ENCODE assay signal across 9 mouse cellular contexts in the genomic region with DNA sequence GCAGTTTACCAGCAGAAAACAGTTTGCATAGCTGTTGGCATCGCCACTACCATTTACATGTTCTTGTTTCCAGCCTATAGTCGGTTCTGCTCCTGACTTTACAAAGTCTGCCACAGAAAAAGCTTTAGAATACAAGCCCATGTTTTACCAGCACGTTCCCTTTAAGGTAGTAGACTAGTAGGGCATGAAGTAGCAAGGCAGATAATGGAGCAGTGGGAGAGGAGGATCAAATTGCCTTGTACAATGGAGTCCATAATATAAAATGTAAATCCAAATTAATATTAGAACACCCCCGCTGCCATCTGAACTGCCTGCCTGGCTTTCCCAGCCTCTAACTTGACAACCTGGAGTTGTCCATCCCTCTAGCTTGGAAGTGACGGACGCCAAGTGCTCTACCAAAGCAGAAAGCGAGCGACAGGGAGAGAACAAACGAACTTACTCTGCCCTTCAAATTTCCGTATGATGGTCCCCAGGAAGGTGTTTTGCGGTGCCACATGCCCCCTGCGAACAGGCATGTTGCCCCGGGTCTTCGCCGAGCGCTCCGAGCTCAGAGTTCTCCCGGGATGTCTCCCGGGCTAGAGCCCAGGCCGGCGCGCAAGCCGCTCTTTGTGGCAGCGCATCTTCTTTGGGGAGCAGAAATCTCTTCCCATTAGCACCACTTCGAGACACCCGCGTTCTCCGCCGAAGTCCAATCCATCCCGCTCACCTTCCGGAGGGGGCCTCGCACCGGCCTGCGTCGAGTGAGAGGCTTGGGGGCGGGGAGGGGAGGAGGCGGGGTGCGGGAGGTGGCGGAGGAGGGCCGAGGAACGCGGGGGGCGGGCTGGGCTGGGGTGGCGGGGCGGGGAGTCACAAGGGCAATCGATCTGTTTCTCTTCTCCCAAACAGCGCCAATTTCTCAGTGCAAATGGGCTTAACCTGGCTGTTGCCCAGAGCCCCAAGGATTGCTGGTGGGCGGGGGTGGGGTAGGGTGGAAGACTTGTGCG. TPM values are rescaled to one million over a fixed set of nuclear protein-coding genes. Genes with fewer than 3 reads are reported as not detected.
DNase-seq lines count a peak whose midpoint lies in the region; ATAC-seq and TF ChIP-seq lines count a peak whose summit lies in the region.
"Had no signal": no experiment of that assay in that cellular context is flagged by ENCODE, and none has a peak within 500 bp of the region (broad histone marks: within the 10 kb centered on the region; RNA-seq: fewer than 3 reads in every experiment).

A gene (minus strand): TSS at position 725 of the 983 bp plus-strand sequence.

- H3K4me1 ChIP-seq in heart, embryonic 10.5 days = peaks cover 6% of the 10 kb centered on the region; the same call in 1 of the 2 replicates
- no peaks in the 10 kb centered on the region for H3K4me1 ChIP-seq in heart, adult 2 months (ENCODE audit: control insufficient read depth, insufficient read depth, low read length)
- H3K4me1 ChIP-seq in bone marrow macrophage, adult 2 months (ENCODE audit: control insufficient read depth, insufficient read depth, low read length) = 0 out of 2 replicates have a peak, but pooled peaks cover 2% of the 10 kb centered on the region
- peaks cover 3% of the 10 kb centered on the region; the same call in 1 of the 2 replicates for H3K4me1 ChIP-seq in forebrain, postnatal 0 days (ENCODE audit: insufficient read depth)
- peaks cover 18% of the 10 kb centered on the region for H3K4me1 ChIP-seq in midbrain, embryonic 16.5 days (ENCODE audit: control insufficient read depth, insufficient read depth, low read length)

- peak within 1 kb of the TSS; percentile 70 for H3K4me3 ChIP-seq in heart, embryonic 10.5 days
- no peak within 1 kb of the TSS for H3K4me3 ChIP-seq in heart, adult 2 months
- peak within 1 kb of the TSS; percentile 23 for H3K4me3 ChIP-seq in bone marrow macrophage, adult 2 months (ENCODE audit: insufficient read depth, low read length)
- H3K4me3 ChIP-seq in forebrain, postnatal 0 days (ENCODE audit: low read depth, low read length) = peak within 1 kb of the TSS; percentile 70
- peak within 1 kb of the TSS; percentile 68 for H3K4me3 ChIP-seq in left cerebral cortex, adult 2 months
- H3K4me3 ChIP-seq in midbrain, embryonic 16.5 days (ENCODE audit: low read depth, low read length) = peak within 1 kb of the TSS; percentile 71

- DNase-seq in heart, embryonic 10.5 days (ENCODE audit: low spot score) = peak; percentile 72
- DNase-seq in heart, adult 2 months = no peak
- DNase-seq in forebrain, postnatal 0 days = peak; percentile 74
- peak; percentile 39 to 58 for DNase-seq in left cerebral cortex, adult 2 months (ENCODE audit: extremely low spot score in 1 of 2, low spot score in 2 of 2)
- DNase-seq in urinary bladder, postnatal 25 days (ENCODE audit: low spot score) = no peak
- no peak for DNase-seq in thymus, adult 18-20 months

- H3K79me2 ChIP-seq in heart, adult 2 months (replicated peaks; ENCODE audit: control insufficient read depth, insufficient read depth, low read length) = no peaks in the 10 kb centered on the region

- H3K36me3 ChIP-seq in heart, embryonic 10.5 days = no peaks in the 10 kb centered on the region
- H3K36me3 ChIP-seq in heart, adult 2 months (ENCODE audit: control insufficient read depth, insufficient read depth, low read length) = no peaks in the 10 kb centered on the region
- no peaks in the 10 kb centered on the region for H3K36me3 ChIP-seq in forebrain, postnatal 0 days (ENCODE audit: insufficient read depth)
- H3K36me3 ChIP-seq in midbrain, embryonic 16.5 days (ENCODE audit: control insufficient read depth, insufficient read depth, low read length) = no peaks in the 10 kb centered on the region

- TF ChIP-seq EP300 in heart, adult 2 months (IDR thresholded peaks at IDR 0.05; ENCODE audit: insufficient read depth, low read depth, low read length) = no peak

- intact Hi-C loops in heart, adult 2 months (cut with DNase I) = no loop called here
- intact Hi-C loops in left cerebral cortex, adult 2 months (cut with DNase I) = loop anchor here (2.0 to 5.0 kb wide), 4 partner anchors 29 to 502 kb away; no protein-coding TSS in a partner anchor

- H3K9ac ChIP-seq in heart, adult 2 months (ENCODE audit: low read depth, low read length) = no peak within 1 kb of the TSS
- H3K9ac ChIP-seq in forebrain, postnatal 0 days = peak within 1 kb of the TSS; percentile 75
- peak within 1 kb of the TSS; percentile 76 for H3K9ac ChIP-seq in midbrain, embryonic 16.5 days (ENCODE audit: low read depth, low read length)

- WGBS in heart, embryonic 10.5 days = 2% methylated on average over 42 of the region's 49 CpGs
- WGBS in heart, adult 2 months = 3% methylated on average over 46 of the region's 49 CpGs
- 2% methylated on average over 47 of the region's 49 CpGs for WGBS in forebrain, postnatal 0 days
- whole genome bisulfite sequencing in midbrain, embryonic 16.5 days = under 1% methylated on average over 49 of the region's 49 CpGs

- TF ChIP-seq CTCF in heart, adult 2 months (IDR thresholded peaks at IDR 0.05) = no peak
- TF ChIP-seq CTCF in bone marrow macrophage, adult 2 months (IDR thresholded peaks at IDR 0.05; ENCODE audit: low read depth, low read length) = no peak
- no peak for TF ChIP-seq CTCF in forebrain, postnatal 0 days (IDR thresholded peaks at IDR 0.05; ENCODE audit: low read depth)
- TF ChIP-seq CTCF in left cerebral cortex, adult 2 months (IDR thresholded peaks at IDR 0.05) = no peak

- H3K27ac ChIP-seq in heart, embryonic 10.5 days = peak within 1 kb of the TSS; percentile 73
- H3K27ac ChIP-seq in heart, adult 2 months = no peak within 1 kb of the TSS
- no peak within 1 kb of the TSS for H3K27ac ChIP-seq in bone marrow macrophage, adult 2 months (ENCODE audit: insufficient read depth, low read depth, low read length)
- H3K27ac ChIP-seq in forebrain, postnatal 0 days (ENCODE audit: low read depth, low read length) = peak within 1 kb of the TSS; percentile 88
- peak within 1 kb of the TSS; percentile 96 for H3K27ac ChIP-seq in left cerebral cortex, adult 2 months
- H3K27ac ChIP-seq in midbrain, embryonic 16.5 days (ENCODE audit: low read length) = peak within 1 kb of the TSS; percentile 90

- peak within 1 kb of the TSS; percentile 62 for H3K4me2 ChIP-seq in forebrain, postnatal 0 days (ENCODE audit: low read depth)
- H3K4me2 ChIP-seq in midbrain, embryonic 16.5 days (ENCODE audit: low read length) = peak within 1 kb of the TSS; percentile 81

- no peak for TF ChIP-seq POLR2A in heart, adult 2 months (IDR thresholded peaks at IDR 0.05; ENCODE audit: insufficient read depth, low read depth, low read length)
- TF ChIP-seq POLR2A in bone marrow macrophage, adult 2 months (IDR thresholded peaks at IDR 0.05; ENCODE audit: borderline replicate concordance, low read depth, low read length) = no peak

- no peaks in the 10 kb centered on the region for H3K9me3 ChIP-seq in heart, embryonic 10.5 days
- no peaks in the 10 kb centered on the region for H3K9me3 ChIP-seq in forebrain, postnatal 0 days (ENCODE audit: low read length)
- H3K9me3 ChIP-seq in midbrain, embryonic 16.5 days (replicated peaks; ENCODE audit: control insufficient read depth, low read length, poor library complexity, severe bottlenecking) = no peaks in the 10 kb centered on the region

- H3K27me3 ChIP-seq in heart, embryonic 10.5 days (ENCODE audit: insufficient read depth, poor library complexity, severe bottlenecking) = peaks cover 17% of the 10 kb centered on the region; the same call in 1 of the 2 replicates
- 0 out of 2 replicates have a peak, but pooled peaks cover 4% of the 10 kb centered on the region for H3K27me3 ChIP-seq in heart, adult 2 months (ENCODE audit: control insufficient read depth, insufficient read depth, low read length)
- no peaks in the 10 kb centered on the region for H3K27me3 ChIP-seq in forebrain, postnatal 0 days (ENCODE audit: insufficient read depth, low read length)
- no peaks in the 10 kb centered on the region for H3K27me3 ChIP-seq in midbrain, embryonic 16.5 days (ENCODE audit: control insufficient read depth, insufficient read depth, low read depth, low read length)
- H3K27me3 ChIP-seq: CH12.LX had no signal

- ATAC-seq in forebrain, postnatal 0 days = peak; percentile 80
- ATAC-seq in midbrain, embryonic 16.5 days = peak; percentile 87

RNA-seq across cellular contexts. Expression of the gene that starts here (rescaled TPM):
- 6.5 and 8.1 TPM in 2 replicates for polyA plus RNA-seq in heart, embryonic 10.5 days (2016; fragmentation: Nextera tagmentation; extraction: Ambion mirVana)
- total RNA-seq in heart, adult 2 months (2021) = under 1 TPM; 0.02 to 0.26 TPM
- polyA plus RNA-seq in heart, adult 2 months (2012; rRNA removed) = 0.08 and 0.09 TPM in 2 replicates
- not detected in 2 replicates for polyA plus RNA-seq in bone marrow macrophage, adult 2 months (2012; ENCODE audit: insufficient read depth, insufficient read length, missing spikeins)
- 16.8 and 17.9 TPM in 2 replicates for total RNA-seq in forebrain, postnatal 0 days (2014; rRNA removed)
- polyA plus RNA-seq in forebrain, postnatal 0 days (2015; fragmentation: Nextera tagmentation; extraction: Ambion mirVana) = 4.5 and 7.3 TPM in 2 replicates
- 100 to 1,000 TPM; 103 to 107 TPM for total RNA-seq in left cerebral cortex, adult 2 months (2021)
- 9.6 and 10.3 TPM in 2 replicates for polyA plus RNA-seq in midbrain, embryonic 16.5 days (2015; fragmentation: Nextera tagmentation; extraction: Ambion mirVana)
- total RNA-seq: CH12.LX had no signal

Comparison
In these comparisons a context has a peak if more than half of its experiments do, and no peak if none do; other contexts are left out.
1. RNA of the gene that starts here (total RNA-seq): 103 to 107 TPM in left cerebral cortex, adult 2 months and 16.8 to 17.9 TPM in forebrain, postnatal 0 days; 0.02 to 0.26 TPM in heart, adult 2 months; every median in the first group is over 10 times any median in the second.
2. DNase-seq: peak in heart, embryonic 10.5 days (single experiment), forebrain, postnatal 0 days (single experiment) and left cerebral cortex, adult 2 months (2 of 2); none in heart, adult 2 months (0 of 2), urinary bladder, postnatal 25 days (single experiment) and thymus, adult 18-20 months (0 of 2).
3. H3K27ac ChIP-seq: peak in heart, embryonic 10.5 days (single experiment), forebrain, postnatal 0 days (single experiment), left cerebral cortex, adult 2 months (single experiment) and midbrain, embryonic 16.5 days (single experiment); none in heart, adult 2 months (single experiment) and bone marrow macrophage, adult 2 months (single experiment).